Mouse (Mus musculus) inflammation-experienced regulatory T-cells, adult 6 months (primary cell): ENCODE data around the gene Adgre5. TPM values are rescaled to one million over a fixed set of nuclear protein-coding genes. Genes with fewer than 3 reads are reported as not detected.
A peak's percentile ranks its signal among the peaks of the same experiment; 100 is the strongest.

Source experiments
- ATAC-seq: one replicate; pipeline ENCODE4 v1.8.0; 2017
- polyA plus RNA-seq, 3 experiments: library from polyadenylated mRNA; unstranded; fragments of 100-300 nt; shearing (Covaris generic); gene quantifications; one replicate each; pipeline ENCODE4 v1.2.1; 2017

The Adgre5 gene
- polyA plus RNA-seq, 3 experiments from 2014 or later = 177 to 212 (median 210) TPM

DNA sequence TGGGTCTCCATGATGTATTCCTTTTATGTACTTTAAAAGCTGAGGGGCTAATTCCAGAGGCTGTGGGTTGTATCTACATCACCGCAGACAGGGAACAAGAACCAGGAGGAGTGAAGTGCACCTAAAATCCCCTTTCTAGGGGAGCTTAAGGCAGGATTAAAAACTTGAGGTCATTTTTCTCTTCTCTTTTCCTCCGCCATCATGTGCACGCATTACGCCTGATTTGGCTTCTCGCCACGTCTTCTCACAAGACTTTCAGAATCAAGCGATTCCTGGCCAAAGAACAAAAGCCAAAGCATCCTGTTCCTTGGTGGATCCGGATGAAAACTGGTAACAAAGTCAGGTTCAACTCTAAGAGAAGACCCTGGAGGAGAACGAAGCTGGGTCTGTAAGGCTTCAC is 8.1 kb upstream of the Adgre5 start:
- no peak for ATAC-seq

DNA sequence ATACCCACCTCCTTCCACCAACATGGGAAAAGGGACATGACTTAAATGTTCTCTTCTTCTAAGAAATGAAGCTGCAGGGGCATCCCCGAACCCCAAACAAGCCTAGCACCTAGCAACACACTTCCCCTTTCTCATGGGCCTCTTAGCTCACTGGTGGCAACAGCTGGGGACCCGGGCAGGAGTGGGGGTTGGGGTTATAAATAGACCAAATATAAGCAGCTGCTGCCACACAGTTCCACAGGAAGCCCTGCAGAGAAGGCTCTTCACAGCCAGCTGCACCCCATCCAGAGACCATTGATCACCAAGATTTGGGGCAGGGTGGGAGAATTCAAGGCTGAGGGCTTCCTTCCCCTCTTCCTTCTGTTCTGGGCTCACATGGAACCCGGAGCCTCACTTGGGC is 7.6 kb upstream of the Adgre5 start:
- peak; percentile 94 for ATAC-seq

DNA sequence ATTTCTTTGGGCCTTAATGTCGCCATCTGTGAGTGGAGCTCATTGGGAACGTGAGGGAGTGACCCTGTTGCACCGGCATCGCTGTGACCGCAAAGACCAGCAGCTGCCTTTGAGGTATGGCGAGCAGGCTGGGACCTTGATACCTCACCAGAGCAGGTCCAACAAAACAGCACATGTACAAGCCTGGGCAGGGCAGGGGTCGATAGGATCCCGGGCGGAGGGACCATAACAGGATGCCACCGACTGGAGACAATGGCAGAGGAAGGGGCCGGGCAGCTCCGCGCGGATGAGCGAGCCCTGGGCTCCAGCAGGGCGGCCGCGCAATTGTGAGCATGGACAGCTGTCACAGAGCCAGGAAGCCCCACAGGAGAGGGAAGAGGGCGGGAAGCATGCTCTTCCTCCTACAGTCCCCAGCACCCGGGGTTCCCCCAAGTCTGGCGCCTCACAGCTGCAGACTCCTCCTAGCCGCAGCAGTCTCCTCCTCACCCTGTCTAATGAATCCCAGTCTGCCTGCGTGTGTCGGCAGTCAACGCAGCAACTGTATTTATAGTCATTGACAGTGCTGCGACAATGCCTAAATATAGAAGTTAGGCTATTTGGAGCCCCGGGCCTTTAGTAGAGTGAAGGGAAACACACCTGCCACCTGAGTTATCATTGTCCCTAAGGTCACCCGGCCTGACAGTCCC is 6.7 kb upstream of the Adgre5 start:
- peak; percentile 65 for ATAC-seq

DNA sequence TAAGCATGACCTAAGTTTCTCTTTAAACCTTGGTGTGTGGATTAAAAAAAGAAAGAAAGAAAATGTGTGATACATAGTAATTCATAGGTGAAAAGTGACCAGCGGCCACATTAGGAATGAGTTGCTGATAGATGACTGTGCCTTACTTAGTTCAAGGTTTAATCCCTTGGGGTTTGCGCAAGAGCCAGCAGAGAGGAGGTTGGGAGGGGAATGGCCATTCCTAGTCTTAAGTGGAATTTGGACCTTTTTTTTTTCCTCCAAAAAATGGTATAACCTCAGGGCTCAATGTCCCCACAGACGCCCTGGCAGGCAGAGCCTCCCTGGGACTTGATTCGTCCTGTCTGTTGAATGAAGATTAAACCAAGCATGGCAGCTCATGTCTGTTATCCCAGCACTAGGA is 2.9 kb upstream of the Adgre5 start:
- ATAC-seq = no peak

DNA sequence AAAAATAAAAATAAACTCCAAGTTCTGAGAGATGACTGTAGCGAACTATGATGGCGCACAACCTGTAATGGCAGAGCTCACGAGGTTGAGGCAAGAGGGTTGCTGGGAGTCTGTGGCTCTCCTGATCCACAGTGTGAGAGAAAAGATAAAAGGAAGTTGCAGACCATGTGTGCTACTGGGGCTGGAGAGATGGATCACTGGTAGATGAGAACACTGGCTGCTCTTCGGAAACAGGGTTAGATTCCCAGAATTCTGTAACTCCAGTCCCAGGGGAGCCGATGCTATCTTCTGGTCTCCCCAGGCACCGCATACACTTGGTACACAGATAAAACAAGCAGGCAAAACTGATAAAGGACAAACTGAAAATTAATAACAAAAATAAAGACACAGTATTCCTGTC is 1.8 kb upstream of the Adgre5 start:
- no peak for ATAC-seq

DNA sequence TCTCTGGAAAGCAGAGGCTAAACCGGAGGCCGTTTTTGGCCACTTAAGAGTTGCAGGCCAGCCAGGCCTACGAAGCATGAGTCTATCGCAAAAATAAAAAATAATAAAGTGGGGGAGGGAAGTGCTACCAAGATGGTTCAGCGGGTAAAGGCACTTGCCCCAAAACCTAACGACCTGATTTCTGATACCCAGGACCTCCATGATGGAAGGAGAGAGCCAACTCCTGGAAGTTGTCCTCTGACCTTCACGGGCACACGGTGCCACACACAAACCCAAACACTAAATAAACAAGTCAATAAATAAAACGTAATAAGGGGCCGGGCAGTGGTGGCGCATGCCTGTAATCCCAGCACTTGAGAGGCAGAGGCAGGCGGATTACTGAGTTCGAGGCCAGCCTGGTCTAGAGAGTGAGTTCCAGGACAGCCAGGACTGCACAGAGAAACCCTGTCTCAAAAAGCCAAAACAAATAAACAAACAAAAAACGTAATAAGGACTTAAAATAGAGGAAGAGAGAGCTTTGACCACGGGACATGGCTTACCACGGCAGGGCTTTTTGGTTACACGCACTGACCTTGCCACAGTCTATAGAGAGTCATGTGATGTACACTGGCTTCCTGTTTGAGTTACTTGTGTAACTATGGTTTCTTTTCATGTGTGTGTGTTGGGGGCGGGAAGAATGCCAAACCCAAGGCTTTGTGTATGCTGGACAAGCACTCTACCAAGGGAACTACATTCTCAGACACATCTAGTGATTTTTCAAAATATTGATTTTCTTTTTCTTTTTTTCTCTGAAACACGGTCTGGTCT is 926 bp upstream of the Adgre5 start:
- ATAC-seq = peak; percentile 70

DNA sequence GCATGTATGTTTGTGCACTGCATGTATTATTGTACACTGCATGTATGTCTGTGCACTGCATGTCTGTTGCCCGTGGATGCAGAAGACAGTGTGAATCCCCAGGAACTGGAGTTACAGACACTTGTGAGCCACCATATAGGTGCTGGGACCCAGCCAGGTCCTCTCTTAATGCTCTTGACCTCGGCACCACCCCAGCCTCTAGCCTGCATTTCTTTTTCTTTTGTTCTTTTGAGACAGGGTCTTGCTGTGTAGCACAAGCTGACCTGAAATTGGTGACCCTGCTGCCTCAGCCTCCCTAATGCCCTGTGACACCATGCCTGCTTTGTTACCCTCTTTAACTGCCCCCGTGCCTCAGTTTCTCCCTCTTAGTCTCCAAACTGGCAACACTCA is 545 bp downstream of the Adgre5 start:
- no peak for ATAC-seq

DNA sequence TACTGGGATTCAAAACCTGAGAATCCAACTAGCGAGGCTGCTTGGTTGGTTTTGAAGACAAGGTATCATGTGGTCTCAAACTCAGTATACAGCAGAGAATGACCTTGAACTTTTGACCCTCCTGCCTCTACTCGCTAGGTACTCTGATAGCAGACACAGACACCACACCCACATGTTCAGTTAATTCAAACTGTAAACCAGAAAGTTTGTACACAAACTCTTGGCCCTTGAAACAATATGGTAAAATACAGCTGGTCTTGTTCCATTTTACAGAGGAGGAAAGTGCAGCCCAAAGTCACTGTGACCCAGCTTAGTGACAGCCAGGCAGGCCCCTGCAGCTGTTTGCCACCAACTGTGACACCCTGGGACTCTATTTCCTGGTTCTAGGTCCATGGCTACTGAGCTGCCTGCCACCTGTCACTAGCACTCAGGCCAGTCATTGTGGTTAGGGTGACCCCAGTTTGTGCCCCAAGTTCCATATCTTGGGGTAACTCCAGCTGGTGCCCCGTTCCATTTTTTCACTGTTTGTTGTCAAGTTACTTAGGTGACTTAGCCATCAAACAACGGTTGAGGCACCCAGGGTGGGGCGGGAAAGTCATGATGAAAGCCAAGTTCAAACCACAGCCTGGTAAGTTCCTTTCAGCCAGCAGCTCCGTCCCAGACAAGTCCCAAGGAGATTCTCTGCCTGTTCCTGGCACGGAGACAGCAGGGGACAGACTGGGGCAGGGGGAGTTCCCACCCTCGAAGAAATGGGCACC is 1.2 kb downstream of the Adgre5 start:
- peak; percentile 36 for ATAC-seq

DNA sequence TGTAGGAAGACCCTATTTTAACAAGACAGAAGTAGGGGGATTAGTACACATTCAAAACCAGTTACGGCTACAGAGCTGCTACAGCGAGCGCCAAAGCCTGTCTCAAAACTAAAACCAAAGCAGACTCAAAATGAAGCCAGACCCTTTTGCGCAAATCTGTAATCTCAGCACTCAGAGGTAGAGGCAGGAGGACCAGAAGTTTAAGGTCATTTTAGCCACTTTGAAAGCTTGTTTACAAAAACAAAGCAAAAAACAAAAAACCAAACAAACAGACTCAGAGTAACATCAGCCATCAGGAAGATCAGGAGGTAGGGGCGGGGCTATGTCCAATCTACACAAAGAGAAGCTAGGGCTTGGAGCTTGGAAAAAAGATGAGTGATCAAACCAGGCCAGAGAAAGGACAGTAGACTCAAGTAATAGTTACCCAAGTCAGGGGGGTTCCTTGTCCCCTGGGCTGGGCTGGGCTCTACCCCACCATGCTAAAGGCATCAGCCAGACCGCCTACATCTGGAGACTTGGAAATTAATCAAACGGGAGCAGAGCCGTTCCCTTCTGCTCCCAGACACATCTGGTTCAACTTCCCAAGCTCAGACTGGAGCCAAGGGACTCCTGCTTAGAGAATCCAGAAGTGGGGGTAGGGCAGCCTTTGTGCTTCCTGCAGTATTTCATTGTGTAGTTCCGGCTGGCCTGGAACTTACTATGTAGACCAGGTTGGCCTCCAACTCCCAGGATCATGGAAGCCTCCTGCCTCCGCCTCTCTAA is 2.0 kb downstream of the Adgre5 start:
- ATAC-seq = no peak

DNA sequence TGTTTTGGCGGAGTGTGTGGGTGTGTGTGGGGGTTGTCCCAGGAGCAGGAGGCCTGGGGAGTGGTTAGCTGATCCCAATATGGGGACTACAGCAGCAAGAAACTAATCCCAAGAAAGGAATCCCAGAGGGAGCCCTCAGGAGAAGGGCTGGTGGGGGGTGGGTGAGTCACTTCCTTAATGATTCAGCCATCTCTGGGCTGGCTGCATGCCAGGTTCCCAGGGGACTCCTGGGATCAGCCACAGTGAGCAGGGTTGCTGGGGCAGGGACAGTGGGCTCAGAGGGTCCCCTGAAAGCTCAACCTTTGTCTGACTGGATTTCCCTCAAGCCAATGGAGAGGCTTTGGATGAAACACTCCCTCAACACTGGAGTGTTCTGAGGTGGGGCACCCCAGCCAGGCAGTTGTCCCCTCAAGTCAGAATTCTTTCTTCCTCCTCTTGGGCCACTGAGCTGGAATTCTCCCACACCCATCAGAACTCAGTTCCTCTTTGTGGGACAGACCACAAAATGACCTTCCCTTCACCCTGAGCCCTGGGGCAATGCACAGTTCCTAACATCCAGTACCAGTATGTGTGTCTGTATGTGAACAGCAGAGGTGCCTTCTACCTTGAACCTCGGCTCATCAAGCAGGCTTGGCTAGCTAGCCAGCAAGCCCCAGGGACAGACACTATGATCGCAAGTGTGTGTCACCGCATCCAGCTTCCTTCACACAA is 3.1 kb downstream of the Adgre5 start:
- ATAC-seq = no peak

DNA sequence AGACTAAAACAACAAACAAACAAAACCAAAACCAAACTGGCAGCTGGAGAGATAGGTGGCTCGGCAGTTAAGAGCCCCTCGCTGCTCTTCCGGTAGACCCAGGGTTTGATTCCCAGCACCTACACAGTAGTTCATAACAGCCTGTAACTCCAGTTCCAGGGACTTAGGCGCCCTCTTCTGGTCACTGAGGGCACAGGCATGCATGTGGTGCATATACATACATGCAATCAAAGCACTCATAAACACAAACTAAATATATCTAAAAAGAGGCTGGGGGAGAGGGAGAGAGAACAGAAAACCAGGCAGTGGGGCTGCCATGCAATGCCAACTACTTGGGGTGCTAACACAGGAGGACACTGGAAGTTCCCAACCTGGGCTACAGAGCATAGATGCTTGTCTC is 3.8 kb downstream of the Adgre5 start:
- no peak for ATAC-seq

DNA sequence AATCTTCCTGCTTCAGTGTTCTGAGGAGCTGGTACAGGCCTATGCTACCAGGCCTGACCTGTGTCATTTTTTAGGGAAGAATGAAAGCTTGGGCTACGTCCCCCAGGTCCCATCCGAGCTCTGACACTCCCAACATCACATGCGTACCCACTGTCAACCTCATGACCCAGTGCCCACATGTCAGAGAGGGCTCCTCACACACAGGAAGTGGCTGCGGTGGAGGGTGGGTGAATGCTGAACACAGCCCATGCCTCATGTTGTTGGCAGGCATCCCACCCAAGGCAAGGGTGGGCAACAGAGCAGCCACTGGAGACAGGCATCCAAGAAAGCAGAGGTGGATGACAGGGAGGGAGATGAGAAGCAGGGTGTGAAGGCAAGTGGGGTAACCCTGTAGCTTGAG is 4.4 kb downstream of the Adgre5 start:
- ATAC-seq = peak; percentile 79

DNA sequence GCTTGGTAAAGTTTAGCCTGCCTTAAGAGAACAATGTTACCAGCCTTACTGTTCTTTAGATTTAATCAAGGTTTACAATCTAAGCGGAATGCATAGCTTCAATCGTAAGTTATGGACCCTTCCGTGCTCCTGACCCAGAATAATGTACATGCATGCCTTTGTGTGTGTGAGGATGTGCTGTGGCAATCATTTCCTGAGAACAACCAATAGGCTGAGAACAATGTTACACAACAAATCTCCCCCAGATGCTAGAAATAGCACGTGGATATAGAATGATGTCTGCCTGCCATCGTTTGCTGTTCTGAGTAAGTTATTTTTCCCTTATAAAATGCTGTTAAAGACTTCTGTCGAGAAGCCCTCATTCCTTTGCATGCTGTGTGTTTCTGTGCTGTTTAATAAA is 8.2 kb downstream of the Adgre5 start:
- ATAC-seq = no peak

DNA sequence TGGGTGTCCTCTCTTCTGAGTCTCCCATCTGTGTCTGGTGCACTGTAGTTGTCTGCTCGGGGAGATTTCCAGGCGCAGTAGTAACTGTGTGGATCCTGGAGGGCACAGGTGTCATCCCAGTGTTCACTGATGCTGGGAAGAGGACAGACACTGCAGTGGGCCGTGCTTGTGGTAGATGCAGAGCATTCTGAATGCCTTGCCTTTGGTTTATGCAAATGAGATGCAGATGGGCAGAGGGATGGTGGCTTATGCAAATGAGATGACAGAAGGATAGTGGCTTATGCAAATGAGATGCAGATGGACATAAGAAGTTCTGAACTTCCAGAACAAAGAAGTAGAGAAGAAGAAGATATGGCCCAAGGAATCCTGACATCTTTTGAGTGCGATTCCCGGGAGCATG is 9.2 kb downstream of the Adgre5 start:
- ATAC-seq = no peak

DNA sequence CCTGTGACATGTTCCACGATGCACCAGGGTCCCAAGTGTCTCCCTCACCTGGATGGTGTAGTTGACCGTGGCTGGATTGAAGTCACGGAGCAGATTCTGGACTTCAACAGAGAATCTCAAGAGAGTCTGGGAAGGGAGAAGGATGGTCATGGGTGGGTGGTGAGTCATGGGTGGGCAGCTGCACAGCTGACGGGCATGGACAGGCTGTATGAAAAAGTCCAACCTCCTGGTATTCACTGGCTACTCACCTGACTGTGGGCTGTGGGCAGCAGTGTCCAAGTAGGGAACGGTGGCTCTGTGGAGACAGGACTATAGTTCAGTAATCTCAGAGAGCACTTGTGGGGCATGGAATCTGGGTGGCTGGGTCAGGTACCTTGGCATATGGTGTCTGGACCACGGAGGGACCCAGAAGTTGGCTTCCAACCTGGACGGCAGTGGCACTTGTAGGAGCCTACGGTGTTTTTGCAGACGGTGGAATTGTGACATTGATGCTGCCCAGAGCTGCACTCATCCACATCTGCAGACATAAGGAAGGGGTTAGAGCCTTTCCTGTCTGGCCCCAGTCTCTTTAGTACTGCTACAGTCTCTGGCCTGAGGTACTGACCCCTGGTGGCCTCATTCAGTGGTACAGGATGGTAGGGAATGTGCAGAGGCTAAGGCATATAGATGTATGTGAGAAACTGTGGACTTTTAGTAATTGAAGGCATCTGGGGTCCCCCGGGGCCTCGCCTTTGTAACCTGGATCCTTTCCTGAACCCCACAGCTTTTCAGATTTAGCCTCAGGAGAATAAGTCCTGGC is 11.9 kb downstream of the Adgre5 start:
- ATAC-seq = no peak

DNA sequence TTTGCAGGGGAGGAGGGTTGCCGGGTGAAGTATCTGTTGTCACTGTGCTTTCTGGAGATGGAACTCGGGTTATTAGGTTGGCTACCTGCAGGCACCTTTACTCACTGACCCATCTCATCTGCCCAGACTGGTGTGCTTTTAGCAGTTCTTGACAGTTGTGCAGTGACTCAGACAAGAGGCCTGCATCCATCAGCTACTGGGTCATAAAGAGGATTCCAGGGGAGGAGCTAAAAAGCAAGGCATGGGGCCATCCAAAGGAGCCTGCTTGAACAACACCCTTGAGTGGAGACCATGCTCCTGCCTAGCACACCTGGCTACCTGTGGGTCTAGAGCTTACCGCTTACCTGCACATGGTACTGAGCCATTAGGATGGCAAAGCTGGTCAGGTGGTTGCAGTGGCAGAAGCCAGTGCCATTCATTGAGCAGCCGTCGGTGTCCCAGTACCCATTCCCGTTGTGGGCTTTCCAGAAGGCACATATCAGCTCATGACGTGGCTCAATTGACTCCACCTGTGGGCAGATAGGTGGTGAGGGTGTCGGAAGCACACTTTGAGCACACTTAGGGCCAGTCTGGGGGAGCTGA is 15.5 kb downstream of the Adgre5 start:
- ATAC-seq = no peak

DNA sequence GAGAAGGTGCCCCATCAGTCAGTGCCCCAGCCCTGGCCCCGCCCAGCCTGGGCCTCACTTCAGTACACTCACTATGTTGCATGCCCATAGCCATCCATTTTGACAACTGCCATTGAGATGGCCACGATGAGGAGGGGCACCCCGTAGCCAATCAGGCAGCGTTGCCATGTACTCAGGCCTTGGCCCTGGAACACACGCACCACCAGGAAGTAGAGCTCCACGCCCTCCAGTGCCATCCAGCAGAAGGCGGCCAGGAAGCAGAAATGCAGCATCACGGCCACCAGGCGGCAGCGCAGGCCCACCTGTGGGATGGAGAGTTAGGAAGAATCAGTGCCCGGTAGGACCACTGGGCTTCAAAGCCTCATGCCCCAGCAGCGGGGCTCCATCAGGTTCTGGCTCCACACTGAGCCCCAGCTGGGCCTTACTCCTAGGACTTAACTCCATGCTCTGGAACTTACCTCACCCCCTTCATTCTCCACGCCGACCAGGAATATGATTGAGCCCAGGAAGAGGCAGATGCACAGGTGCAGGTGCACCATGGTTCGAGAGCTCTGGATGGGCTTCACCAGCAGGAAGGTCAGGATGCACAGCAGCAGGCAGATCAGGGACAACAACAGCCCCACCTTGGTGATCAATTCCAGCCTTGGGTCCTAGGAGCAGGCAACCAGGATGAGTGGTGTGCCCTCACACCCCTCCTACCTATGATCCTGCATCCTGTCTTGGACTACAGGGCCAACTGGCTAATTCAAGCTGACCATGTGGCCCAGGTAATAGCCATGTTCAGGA is 16.2 kb downstream of the Adgre5 start:
- peak; percentile 67 for ATAC-seq

DNA sequence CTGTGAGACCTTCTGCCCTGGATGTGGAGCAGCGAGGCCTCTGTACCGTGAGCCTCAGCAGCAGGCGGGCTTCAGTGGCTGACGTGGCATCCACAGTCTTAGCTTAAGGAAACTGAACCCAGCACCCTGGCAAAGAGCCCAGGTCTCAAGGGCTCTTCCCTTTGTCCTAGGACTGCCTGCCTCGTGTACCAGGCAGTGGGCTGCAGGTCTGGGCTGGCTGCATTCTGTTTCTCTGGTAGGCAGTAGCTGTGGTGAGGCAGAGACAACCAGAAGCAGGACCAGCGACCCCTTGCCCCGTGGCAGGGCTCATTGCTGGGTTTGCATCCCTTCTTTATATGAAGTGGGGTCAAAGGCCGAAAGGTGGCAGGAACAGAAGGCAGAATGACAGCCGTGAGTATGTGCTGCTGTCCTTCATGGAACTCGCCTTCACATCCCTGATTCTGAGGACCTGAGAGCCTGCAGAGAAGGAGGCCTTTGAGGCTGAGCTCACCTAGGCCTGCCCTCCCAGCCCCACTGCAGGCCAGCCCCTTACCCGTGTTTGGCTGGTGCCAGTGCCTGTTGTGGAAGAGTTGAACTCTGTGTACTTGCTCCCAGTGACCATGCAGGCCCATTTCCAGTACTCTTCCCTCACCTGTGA is 17.6 kb downstream of the Adgre5 start:
- ATAC-seq = no peak

DNA sequence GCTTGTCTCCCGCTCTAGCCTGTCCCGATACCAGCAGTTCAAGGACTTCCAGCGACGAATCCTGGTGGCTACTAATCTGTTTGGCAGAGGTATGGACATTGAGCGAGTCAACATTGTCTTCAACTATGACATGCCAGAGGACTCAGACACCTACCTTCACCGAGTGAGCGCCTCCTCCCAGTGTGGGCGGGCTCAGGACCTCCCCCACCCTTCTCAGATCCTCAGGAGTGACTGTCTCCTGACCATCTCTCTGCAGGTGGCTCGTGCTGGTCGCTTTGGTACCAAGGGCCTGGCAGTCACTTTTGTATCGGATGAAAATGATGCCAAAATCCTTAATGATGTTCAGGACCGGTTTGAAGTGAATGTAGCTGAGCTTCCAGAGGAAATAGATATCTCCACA is 18.5 kb downstream of the Adgre5 start:
- ATAC-seq = no peak
